Mouse (Mus musculus) naive thymus-derived CD4-positive, alpha-beta T cell, adult 2 months (primary cell): ENCODE measurements around the gene Gckr.
"Not testable (repeated sequence)": the region's sequence is repeated elsewhere in the genome, so short reads cannot be mapped to it uniquely, and the experiment has no call there.

Source experiments
- DNase-seq: peaks from one replicate; pipeline ENCODE4 v3.0.0-alpha.2; 2011; ENCODE audit warnings: low read depth

Gckr gene

DNA sequence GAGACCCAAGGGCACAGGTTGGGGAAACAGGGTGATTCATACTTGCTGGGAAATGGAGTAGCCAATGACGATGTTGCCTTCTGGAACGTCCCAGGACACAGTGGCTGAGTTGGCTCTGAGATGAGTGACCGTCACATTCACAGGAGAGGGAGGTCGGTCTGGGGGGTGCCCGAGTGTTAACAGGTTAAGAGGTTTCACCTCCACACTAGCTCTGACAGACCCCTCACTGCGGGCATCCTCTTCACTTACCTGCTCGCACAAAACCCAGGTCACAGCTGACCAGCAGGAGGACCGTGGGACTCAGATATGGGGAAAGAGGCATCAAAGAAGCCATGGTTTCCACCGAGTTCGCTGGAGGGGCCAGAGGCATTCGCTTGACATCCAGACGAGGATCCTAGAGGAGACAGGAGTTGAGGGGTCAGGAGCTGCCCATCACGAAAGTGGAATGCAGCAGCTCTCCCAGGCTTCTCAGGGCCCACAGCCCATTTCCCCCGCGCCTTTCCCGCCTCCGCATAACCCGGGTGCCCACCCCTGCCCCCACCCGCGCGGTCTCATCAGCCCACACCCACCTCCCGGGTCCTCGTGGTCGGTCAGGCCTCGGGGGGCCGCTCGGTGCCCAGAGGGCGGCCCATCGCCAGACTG is 2.2 kb upstream of the Gckr start:
- peak; percentile 20 for DNase-seq

- peak; percentile 39 for DNase-seq
These were observed 1.6 kb upstream of the Gckr start, which contains the start of gene Fndc4 for GRCm38 (mm10) chr5:31295606-31296141. TSS of gene Fndc4 (minus strand) at chr5:31296080.

- DNase-seq: no peak
These were observed 738 bp downstream of the Gckr start for GRCm38 (mm10) chr5:31297981-31298380.

DNA sequence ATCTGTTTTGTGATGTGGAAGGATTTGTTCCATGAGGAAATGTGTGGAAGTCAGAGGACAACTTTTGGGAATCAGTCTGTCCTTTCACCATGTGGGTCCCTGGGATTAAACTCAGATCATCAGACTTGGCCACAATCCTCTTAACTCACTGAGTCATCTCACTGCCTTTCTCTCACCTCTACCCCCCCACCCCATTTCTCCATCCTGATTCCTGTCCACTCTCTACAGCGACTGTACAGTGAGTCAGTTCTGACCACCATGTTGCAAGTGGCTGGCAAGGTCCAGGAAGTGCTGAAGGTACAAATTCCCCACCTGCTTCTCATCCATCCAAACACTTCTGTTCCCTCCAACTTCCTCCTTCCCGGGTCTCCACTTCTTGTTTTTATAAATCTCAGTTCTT is 1.2 kb downstream of the Gckr start:
- DNase-seq: no peak

DNA sequence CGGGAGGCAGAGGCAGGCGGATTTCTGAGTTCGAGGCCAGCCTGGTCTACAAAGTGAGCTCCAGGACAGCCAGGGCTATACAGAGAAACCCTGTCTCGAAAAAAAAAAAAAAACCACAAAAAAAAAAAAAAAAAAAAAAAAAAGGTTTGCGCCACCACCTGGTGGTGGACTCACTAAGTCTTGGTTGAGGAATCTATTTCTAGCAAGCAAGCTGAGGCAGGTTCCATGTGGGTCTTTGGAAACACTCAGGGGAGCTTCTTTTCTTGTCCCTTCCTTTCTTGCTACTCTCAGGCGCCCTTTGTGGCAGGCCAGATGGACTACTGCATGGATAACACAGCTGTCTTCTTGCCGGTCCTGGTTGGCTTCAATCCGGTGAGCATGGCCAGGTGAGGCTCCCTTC is 4.6 kb downstream of the Gckr start:
- DNase-seq: no peak

DNA sequence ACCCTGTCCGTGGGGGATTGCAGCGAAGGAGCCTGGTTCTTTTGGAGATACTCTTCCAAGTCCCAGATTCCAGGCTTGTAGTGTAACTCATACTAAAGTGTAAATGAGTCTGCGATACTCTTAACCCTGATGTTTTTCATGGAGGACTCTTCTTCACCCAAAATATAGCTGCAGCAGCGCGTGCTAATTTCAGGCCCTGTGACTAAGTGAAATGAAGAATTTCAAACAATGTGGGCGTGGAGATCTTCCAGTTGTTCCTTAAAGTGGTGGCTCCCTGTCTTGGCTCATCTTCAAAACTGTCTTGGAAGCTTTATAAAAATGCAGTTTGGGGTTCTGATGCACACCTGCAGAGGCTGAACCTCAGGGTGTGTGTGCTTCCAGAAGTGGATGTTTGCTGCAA is 5.8 kb downstream of the Gckr start:
- no peak for DNase-seq

DNA sequence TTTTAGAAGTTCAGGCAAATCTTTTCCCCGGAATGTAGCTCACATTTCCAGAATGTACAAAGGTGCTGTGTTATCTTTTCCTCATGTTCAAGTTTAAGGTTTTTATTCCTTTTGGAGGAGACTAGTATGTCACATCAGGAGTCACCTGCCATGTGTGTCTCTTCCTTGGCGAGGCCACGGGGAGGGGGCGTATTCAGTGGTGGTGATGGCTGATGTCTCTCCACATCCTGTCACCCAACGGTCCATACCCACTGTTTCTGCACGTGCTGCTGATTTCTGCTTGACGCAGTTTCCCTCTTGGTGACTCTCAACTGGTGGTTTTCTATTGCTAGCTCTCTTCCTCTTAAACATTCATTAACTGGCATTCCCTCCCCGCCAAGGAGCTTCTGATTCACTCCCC is 15.6 kb downstream of the Gckr start:
- no peak for DNase-seq

- DNase-seq: no peak
These were observed 25.5 kb downstream of the Gckr start for GRCm38 (mm10) chr5:31322776-31323175.

- DNase-seq: no peak
These were observed 26.8 kb downstream of the Gckr start for GRCm38 (mm10) chr5:31324085-31324484.

GRCm38 (mm10) chr5:31326850-31327249 is 29.6 kb downstream of the Gckr start:
- DNase-seq: peak; percentile 35

- peak; percentile 72 for DNase-seq
These were observed 31.0 kb downstream of the Gckr start for GRCm38 (mm10) chr5:31328255-31328654.

GRCm38 (mm10) chr5:31357586-31357985 is 60.3 kb downstream of the Gckr start:
- not testable (repeated sequence) for DNase-seq

GRCm38 (mm10) chr5:31360955-31361354 is 63.7 kb downstream of the Gckr start:
- DNase-seq: peak; percentile 12
